Mouse (Mus musculus) bone marrow macrophage, adult 2 months (primary cell): Measurements from ENCODE around the gene Traf4. TPM values are rescaled to one million over a fixed set of nuclear protein-coding genes. Genes with fewer than 3 reads are reported as not detected.

Experiments used
- H3K27ac ChIP-seq: 2 replicates; pipeline ENCODE4 v1.5.1; 2012; ENCODE audit warnings: low read depth, low read length; ENCODE audit not compliant: insufficient read depth
- H3K4me1 ChIP-seq: 2 replicates; pipeline ENCODE4 v1.6.1; 2012; ENCODE audit warnings: low read length; ENCODE audit not compliant: control insufficient read depth, insufficient read depth
- H3K4me3 ChIP-seq: 2 replicates; pipeline ENCODE4 v1.5.1; 2012; ENCODE audit warnings: mild to moderate bottlenecking, low read length, moderate library complexity; ENCODE audit not compliant: insufficient read depth
- CTCF ChIP-seq: IDR thresholded peaks from 2 replicates; pipeline ENCODE4 v1.5.1; 2012; ENCODE audit warnings: low read depth, mild to moderate bottlenecking, low read length, moderate library complexity
- POLR2A ChIP-seq: IDR thresholded peaks from 2 replicates; pipeline ENCODE4 v1.6.1; 2012; ENCODE audit warnings: mild to moderate bottlenecking, low read depth, low read length, borderline replicate concordance
- polyA plus RNA-seq: library from polyadenylated mRNA; stranded (reverse); fragments of >200 nt; gene quantifications from 2 replicates; pipeline ENCODE4 v1.2.4, GENCODE M21; 2012; ENCODE audit not compliant: missing spikeins, insufficient read depth, insufficient read length

Gene Traf4
- polyA plus RNA-seq, 1 experiment: 0.68 TPM

DNA sequence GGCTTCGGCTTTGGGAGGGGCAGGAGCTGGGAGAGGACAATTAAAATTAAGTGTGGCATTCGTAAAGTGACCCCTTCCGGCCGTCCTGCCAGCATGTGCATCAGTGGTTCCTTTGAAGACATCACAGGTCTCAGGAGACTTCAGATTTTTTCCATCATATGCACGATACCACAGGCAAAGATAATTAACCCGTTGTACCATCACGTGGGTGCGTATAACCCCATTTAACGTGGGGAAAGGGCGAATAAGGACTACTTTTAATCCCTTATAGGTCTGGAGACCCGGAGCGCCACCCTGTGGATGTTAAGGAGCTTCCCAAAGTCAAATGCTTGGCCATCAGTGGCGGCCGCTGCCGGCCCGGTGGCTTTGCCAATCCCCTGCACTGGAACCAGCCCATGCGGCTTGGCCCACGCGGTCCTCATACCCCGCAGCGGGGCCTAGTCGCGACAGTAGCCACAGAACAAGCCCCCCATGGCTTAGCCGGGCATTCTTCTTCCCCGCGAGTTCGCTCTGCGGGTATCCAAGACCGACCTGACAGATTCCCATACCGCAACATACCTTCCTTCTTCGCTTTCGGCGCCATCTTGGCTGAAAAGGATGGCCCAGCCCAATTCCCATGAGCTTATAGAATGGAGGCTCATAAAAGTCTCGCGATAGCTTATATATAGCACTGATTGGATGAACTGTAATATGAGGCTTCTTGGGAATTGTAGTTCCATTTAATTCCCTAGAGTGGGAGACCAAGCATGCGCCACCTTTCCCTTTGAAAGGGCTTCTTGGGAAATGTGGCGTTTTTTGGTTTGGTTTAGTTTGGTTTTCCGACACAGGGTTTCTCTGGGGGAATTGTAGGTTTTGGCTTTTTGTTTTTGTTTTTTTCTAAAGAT lies 17.8 kb upstream of the Traf4 start, which contains the start of gene Rpl23a:
Rpl23a (minus strand) TSS at position 624 of the 884 bp plus-strand sequence.
- Histone ChIP-seq H3K4me1 (peaks cover 16% of the 10 kb centered on the region), H3K4me3 (peak within 1 kb of the TSS; percentile 88), H3K27ac (peak within 1 kb of the TSS; percentile 84)
- TF ChIP-seq POLR2A: peak; percentile 65; the same call in 1 of the 2 replicates
- TF ChIP-seq CTCF: no peak

DNA sequence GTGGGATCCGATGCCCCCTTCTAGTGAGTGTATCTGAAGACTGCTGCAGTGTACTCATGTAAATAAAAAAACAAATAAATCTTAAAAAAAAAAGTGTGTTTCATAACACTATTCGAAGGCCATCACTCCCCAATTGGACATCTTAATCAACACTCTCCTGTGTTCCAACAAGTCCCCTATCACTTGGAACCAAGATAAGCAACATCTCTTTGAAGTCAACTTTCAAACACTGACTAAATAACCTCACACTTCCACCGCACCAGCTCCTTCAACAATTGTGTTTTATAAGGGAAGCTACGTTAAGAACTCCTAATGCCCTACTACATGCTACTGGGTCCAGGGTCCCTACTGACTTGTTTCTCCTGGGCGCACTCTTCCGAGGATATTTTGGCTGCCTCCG lies 17.1 kb upstream of the Traf4 start:
- peaks cover 13% of the 10 kb centered on the region for H3K4me1 ChIP-seq
- peak overlapping the region; percentile 84 for H3K27ac ChIP-seq
- no peak for TF ChIP-seq CTCF
- TF ChIP-seq POLR2A: no peak
- H3K4me3 ChIP-seq: peak overlapping the region; percentile 88

DNA sequence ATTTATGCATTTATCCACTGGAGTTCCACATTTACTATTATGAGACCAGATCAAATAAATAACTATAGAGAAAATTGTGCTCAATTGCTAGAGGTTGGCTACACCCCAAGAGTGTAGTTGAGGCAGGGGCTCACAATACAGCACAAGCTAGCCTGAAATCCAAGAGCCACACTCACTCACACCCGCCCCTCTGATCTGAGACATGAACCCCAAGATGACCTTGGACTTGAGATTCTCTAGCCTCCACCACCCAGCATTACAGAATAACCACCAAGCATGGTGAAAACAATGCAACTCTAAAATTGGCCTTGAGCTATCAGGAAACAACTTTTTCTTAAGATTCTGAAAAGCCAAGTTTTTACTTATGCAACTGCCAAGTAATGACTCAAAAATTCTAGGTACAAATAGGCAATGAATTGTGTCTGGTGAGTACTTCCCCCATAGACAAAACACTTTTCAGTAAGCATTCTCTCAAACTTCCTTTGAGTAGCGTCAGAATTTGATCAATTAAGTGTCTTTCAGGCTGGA lies 16.5 kb upstream of the Traf4 start:
- Histone ChIP-seq H3K27ac (peak overlapping the region; percentile 84), H3K4me1 (peaks cover 13% of the 10 kb centered on the region), H3K4me3 (peak overlapping the region; percentile 88)

DNA sequence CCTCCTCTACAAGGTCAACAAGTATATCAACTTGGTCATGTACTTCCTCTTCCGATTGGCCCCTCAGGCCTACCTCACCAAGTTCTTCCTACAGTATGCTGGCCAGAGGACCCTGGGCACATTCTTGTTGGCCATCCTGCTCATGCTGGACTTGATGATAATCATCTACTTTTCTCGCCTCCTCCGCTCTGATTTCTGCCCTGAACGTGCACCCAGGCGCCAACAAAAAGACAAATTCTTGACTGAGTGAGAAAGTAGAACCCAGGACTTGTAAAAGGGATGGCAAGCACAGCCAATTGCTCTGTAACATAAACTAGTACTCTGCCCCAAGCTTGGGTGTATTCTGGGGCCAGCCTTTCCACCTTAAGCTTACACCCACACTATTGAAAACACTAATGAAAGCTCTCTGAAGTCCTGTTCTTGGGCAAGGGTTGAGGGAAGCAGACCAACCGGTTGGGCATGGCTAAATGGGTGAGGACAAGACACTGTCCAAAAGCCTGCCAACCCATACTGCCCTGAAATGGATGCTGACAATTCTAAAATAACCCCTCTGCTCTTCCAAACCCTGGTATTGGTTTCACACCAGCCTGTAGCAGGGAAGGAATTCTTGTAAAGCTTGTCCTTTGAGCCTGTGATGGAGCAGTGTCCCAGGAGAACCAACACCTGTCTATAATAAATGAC lies 14.8 kb upstream of the Traf4 start:
- Histone ChIP-seq H3K27ac (no peak overlapping the region), H3K4me3 (peak overlapping the region; percentile 13; the same call in 1 of the 2 replicates), H3K4me1 (peaks cover 13% of the 10 kb centered on the region)
- TF ChIP-seq CTCF (no peak), POLR2A (no peak)

More for the DNA sequence above, 16.5 kb upstream of the Traf4 start:
- TF ChIP-seq POLR2A: no peak
- TF ChIP-seq CTCF: no peak

DNA sequence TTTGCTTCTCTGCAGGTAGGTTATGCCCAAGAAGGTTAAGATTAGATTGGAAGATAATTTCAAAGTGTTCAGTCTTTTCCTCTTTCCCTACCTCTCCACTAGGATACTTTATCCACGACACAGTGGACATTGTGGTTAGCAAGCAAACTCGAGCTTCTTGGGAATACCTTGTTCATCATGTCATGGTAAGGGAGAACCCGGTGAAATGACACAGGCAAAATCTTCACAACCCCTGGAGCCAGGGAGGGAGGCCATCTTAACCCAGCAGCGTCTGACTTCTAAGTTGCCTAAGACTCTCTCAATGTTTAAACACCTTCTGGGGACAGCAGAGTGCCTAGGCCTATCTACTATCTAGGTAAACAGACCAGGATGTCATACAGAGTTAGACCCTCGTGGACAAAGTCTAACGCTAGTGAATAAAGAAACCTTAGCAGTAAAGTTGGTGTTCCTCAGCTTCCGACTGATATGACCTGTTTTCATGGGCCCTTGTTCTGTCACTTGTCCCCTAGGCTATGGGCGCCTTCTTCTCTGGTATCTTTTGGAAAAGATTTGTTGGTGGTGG lies 14.1 kb upstream of the Traf4 start:
- Histone ChIP-seq H3K27ac (no peak overlapping the region), H3K4me1 (peaks cover 13% of the 10 kb centered on the region)

DNA sequence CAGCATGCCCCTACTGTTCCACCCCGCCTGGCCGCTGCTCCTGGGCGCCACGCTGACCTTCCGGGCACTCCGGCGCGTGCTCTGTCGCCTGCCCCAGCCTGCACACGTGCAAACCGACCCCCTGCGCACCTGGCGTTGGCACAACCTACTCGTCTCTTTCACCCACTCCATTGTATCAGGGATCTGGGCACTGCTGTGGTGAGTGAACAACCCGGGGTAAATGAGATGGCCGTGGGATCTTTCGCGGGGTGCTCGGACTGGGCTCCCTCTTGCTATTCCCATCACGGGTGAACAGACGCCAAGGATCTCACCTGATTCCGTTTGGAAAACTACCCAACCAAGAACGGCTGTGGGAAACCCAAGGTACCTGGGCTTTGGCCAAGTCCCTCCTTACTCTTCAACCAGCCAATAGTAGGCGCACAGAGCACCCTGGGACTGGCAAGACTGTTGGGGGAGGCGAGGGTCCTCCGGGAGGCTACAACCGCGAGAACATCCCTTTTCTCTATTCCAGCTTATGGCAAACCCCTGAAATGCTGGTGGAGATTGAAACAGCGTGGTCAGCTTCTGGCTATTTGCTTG lies 13.6 kb upstream of the Traf4 start:
- peak overlapping the region; percentile 76 for H3K27ac ChIP-seq
- H3K4me3 ChIP-seq: peak overlapping the region; percentile 83
- H3K4me1 ChIP-seq: peaks cover 13% of the 10 kb centered on the region
- TF ChIP-seq CTCF (no peak), POLR2A (no peak)

More for the DNA sequence above, 14.1 kb upstream of the Traf4 start:
- no peak for TF ChIP-seq CTCF
- no peak for TF ChIP-seq POLR2A
- peak overlapping the region; percentile 83 for H3K4me3 ChIP-seq

DNA sequence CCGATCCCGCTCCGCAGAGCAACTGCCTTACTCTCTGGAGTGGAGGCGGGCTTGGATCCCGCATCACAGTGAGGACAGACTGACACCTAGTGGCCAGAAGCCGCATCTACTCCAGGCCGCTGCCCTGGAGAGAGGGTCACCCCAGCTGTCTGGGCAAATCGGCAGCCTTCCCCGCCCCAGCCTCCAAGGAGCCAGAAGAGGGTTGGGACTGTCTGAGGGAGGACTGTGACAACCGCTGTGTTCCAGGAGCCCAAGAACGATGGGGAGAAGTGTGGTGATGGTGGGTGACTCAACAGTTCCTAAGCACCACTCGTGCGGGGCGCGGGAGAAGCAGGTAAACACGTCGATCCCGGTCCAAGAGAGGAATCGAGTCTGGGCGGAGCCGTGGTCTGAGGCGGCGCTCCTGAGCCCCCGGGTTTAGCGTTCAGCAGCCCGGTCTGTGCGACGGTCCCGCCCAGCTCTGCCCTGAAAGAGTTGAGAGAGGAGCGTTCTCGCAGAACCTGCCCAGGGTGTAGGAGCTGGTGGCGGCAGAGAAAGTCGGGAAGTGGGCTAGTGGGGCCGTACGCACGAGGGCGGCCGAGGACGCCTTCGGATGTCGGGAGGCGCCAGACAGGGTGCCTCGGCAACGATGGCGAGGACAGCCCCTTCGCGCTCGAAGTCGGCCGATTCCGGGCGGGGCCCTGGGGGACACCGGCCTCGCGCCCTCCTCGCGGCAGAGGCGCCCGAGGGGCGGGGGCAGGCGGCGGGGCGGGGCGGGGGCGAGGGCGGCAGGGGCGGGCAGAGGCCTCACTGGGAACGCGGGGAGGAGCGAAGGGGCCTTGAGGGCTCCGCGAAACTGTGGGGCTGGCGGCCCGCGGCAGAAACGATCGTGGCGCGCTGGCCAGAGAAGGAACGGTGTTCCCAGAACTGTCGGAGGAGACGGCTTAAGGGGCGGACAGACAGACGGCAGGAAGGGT lies 12.8 kb upstream of the Traf4 start:
- TF ChIP-seq CTCF (peak; percentile 50), POLR2A (no peak)
- H3K27ac ChIP-seq: peak overlapping the region; percentile 76
- peak overlapping the region; percentile 83 for H3K4me3 ChIP-seq
- peaks cover 13% of the 10 kb centered on the region for H3K4me1 ChIP-seq

DNA sequence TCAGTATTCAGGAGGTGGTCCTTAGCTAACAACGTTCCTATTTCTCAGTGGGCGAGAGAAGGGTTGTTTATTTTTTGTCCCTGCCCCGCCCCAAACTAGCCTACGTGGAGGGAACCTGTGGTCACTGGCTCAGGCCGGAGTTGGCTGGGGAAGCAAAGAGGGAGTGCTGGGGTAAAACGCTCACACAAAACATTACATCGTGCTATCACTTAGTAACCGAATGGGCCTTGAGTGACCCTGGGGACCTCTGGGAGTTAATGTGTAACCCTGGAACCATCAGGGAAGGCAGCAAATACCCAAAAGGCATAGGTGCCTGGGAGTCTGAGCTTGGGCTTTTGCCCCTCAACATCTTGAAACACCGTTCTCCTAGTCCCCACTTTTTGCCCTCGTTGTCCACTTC lies 12.0 kb upstream of the Traf4 start:
- no peak for TF ChIP-seq POLR2A
- TF ChIP-seq CTCF: no peak
- H3K4me1 ChIP-seq: peaks cover 13% of the 10 kb centered on the region

DNA sequence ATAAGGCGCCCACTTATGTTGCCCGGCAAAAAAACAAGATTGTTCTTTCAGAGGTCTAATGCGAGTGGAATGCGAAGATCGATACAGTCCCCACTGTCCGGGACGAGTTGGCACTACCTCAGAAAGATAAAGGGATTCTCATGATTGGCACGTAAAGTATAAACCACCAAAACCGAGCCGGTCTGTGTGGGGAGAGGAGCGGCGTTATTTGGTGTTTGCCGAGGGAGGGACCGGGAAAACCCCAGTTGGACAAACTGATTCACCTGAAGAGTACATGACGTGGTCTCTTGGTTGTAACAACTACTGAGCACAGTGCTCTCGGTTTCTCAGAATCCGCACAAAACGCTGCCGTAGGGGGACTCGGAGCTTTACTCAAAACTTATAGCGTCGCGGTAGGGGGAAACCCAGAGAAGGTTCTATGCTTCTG lies 11.5 kb upstream of the Traf4 start:
- Histone ChIP-seq H3K4me3 (peak overlapping the region; percentile 78), H3K27ac (0 out of 2 replicates have a peak overlapping the region, but pooled peaks have one; percentile 8), H3K4me1 (peaks cover 13% of the 10 kb centered on the region)
- TF ChIP-seq POLR2A (no peak), CTCF (no peak)

More for the DNA sequence above, 12.0 kb upstream of the Traf4 start:
- Histone ChIP-seq H3K27ac (0 out of 2 replicates have a peak overlapping the region, but pooled peaks have one; percentile 4), H3K4me3 (peak overlapping the region; percentile 78)
